Mouse (Mus musculus) small intestine, adult 2 months (tissue): Measurements from ENCODE around the gene Psmb4.

Source experiments
- CTCF ChIP-seq: fragments of 200-500 bp; IDR thresholded peaks from 2 replicates; pipeline ENCODE4 v1.5.1; 2012; ENCODE audit warnings: low read depth, mild to moderate bottlenecking, control low read depth, inconsistent platforms, low read length, moderate library complexity, mixed read lengths; ENCODE audit not compliant: insufficient replicate concordance, insufficient read length; ENCODE audit errors: extremely low read depth
- POLR2A ChIP-seq: fragments of 200-500 bp; IDR thresholded peaks from 2 replicates; pipeline ENCODE4 v1.6.1; 2012; ENCODE audit warnings: low read depth, mild to moderate bottlenecking, control low read depth, inconsistent platforms, low read length, moderate library complexity

DNA sequence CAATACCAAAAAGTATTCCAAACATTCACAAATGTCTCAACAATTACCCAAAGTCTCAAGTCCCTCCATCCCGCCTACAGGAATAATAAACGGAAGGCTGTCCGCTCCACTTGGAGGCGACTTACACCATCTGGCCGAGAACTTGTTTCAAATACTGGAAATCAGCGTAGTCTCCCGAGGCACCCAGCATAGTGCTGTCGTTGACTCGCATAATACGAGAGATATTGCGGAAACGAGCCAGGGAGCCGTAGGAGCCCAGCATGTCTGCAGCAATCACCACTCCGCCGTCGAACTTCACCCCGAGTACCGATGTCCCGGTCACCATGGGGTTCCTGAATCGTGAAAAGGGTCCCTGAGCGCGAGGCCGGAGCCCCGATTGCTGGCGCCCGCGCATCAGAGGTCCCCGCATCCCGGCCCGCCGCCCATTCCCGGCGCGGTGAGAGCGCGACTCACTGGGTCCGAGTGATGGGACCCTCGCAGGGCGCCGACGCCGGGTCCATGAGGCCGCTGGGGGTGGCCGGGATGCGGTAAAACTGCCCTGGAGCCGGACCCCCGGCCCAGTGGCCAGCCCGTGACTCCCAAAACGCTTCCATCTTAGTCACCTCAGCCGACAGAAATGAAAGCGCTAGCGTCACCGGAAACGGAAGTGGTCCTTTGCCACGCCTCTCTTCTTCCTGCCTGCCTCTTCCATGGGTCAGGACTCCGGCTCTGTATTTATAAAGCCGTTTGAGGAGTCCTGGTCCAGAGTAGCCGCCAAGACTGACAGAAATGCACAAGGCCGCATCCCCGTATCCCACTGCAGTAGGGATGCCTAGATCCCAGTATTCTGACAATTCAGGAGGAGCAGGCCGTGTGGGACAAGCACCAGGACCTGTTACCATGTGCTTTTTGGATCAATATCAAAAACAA lies at the start of gene Psmb4:
- TF ChIP-seq CTCF (no peak), POLR2A (peak; percentile 46; the same call in 1 of the 2 replicates)
